Mouse (Mus musculus): ENCODE results near the gene Cd52.
"Not testable (repeated sequence)": the region's sequence is repeated elsewhere in the genome, so short reads cannot be mapped to it uniquely, and the experiment has no call there.

Cd52 gene

GRCm38 (mm10) chr4:134094923-134095547, at the start of gene Cd52:
Gene Cd52 (minus strand): TSS chr4:134095082.
- DNase-seq (ENCODE audit: low spot score) = no peak

GRCm38 (mm10) chr4:134144297-134144696, 49.4 kb upstream of the Cd52 start:
- not testable (repeated sequence) for DNase-seq (ENCODE audit: low spot score)

- no peak for DNase-seq (ENCODE audit: low spot score)
Measured at GRCm38 (mm10) chr4:134138857-134139256, 44.0 kb upstream of the Cd52 start.

GRCm38 (mm10) chr4:134136280-134136926, 41.5 kb upstream of the Cd52 start:
- no peak for DNase-seq (ENCODE audit: low spot score)

- no peak for DNase-seq (ENCODE audit: low spot score)
Measured at GRCm38 (mm10) chr4:134132519-134133095, 37.7 kb upstream of the Cd52 start.

GRCm38 (mm10) chr4:134132117-134132516, 37.2 kb upstream of the Cd52 start:
- no peak for DNase-seq (ENCODE audit: low spot score)

GRCm38 (mm10) chr4:134129482-134129881, 34.6 kb upstream of the Cd52 start:
- DNase-seq (ENCODE audit: low spot score) = no peak

GRCm38 (mm10) chr4:134128983-134129362, 34.1 kb upstream of the Cd52 start:
- no peak for DNase-seq (ENCODE audit: low spot score)

GRCm38 (mm10) chr4:134128221-134128982, 33.5 kb upstream of the Cd52 start, which contains the start of gene Sh3bgrl3:
Gene Sh3bgrl3 (minus strand): TSS chr4:134128789.
- peak; percentile 50 for DNase-seq (ENCODE audit: low spot score)

GRCm38 (mm10) chr4:134127793-134128192, 32.9 kb upstream of the Cd52 start:
- no peak for DNase-seq (ENCODE audit: low spot score)

- DNase-seq (ENCODE audit: low spot score) = no peak
Measured at GRCm38 (mm10) chr4:134127121-134127455, 32.2 kb upstream of the Cd52 start.

GRCm38 (mm10) chr4:134126300-134127120, 31.6 kb upstream of the Cd52 start:
- no peak for DNase-seq (ENCODE audit: low spot score)

- DNase-seq (ENCODE audit: low spot score) = no peak
Measured at GRCm38 (mm10) chr4:134125383-134126060, 30.6 kb upstream of the Cd52 start.

- no peak for DNase-seq (ENCODE audit: low spot score)
Measured at GRCm38 (mm10) chr4:134123680-134124551, 29.0 kb upstream of the Cd52 start.

GRCm38 (mm10) chr4:134123147-134123546, 28.3 kb upstream of the Cd52 start:
- no peak for DNase-seq (ENCODE audit: low spot score)

GRCm38 (mm10) chr4:134122281-134122680, 27.4 kb upstream of the Cd52 start:
- DNase-seq (ENCODE audit: low spot score) = no peak

GRCm38 (mm10) chr4:134121571-134121970, 26.7 kb upstream of the Cd52 start:
- no peak for DNase-seq (ENCODE audit: low spot score)

- DNase-seq (ENCODE audit: low spot score) = no peak
Measured at GRCm38 (mm10) chr4:134120916-134121315, 26.0 kb upstream of the Cd52 start.

- no peak for DNase-seq (ENCODE audit: low spot score)
Measured at GRCm38 (mm10) chr4:134120192-134120805, 25.4 kb upstream of the Cd52 start.

GRCm38 (mm10) chr4:134119644-134120043, 24.8 kb upstream of the Cd52 start:
- no peak for DNase-seq (ENCODE audit: low spot score)

All from urinary bladder, postnatal 10 days (tissue).